Mouse (Mus musculus) neural tube, embryonic 11.5 days (tissue): ENCODE measurements at regions not wholly inside any gene's neighbourhood (a gene's known extent, or its start where the extent isn't known, plus 50 kb on each side); places are given as distances from the start of the nearest gene placed in this dataset.

Experiments
- ATAC-seq: fragments of 200-750 bp; cut with Nextera tagmentation; 2 replicates; pipeline ENCODE4 v1.8.0; 2017; ENCODE audit warnings: moderate number of reproducible peaks, mild to moderate bottlenecking, moderate TSS enrichment, moderate library complexity; ENCODE audit not compliant: insufficient read depth, low FRiP score, low TSS enrichment
- DNase-seq: peaks from one replicate; pipeline ENCODE4 v3.0.0-alpha.2; 2015; ENCODE audit warnings: low spot score
- H3K27ac ChIP-seq: fragments of 300-500 bp; sonication (generic); 2 replicates; pipeline ENCODE4 v1.5.1; 2014; ENCODE audit warnings: low read depth, mild to moderate bottlenecking, low read length
- H3K27me3 ChIP-seq: fragments of 300-500 bp; sonication (generic); 2 replicates; pipeline ENCODE4 v1.6.1; 2014; ENCODE audit warnings: mild to moderate bottlenecking, low read length, mixed read lengths; ENCODE audit not compliant: control insufficient read depth, insufficient read depth
- H3K36me3 ChIP-seq: fragments of 300-500 bp; sonication (generic); 2 replicates; pipeline ENCODE4 v1.6.1; 2014; ENCODE audit warnings: mild to moderate bottlenecking, low read length, moderate library complexity, mixed read lengths; ENCODE audit not compliant: control insufficient read depth, insufficient read depth
- H3K4me1 ChIP-seq: fragments of 300-500 bp; sonication (generic); 2 replicates; pipeline ENCODE4 v1.6.1; 2014; ENCODE audit warnings: low read length, mixed read lengths; ENCODE audit not compliant: control insufficient read depth, insufficient read depth
- H3K4me2 ChIP-seq: fragments of 300-500 bp; sonication (generic); 2 replicates; pipeline ENCODE4 v1.6.1; 2014; ENCODE audit warnings: low read depth, mild to moderate bottlenecking, moderate library complexity
- H3K4me3 ChIP-seq: fragments of 300-500 bp; sonication (generic); 2 replicates; pipeline ENCODE4 v1.5.1; 2014; ENCODE audit warnings: low read depth, low read length
- H3K9ac ChIP-seq: fragments of 300-500 bp; sonication (generic); 2 replicates; pipeline ENCODE4 v1.6.1; 2014; ENCODE audit warnings: mild to moderate bottlenecking, low read length
- H3K9me3 ChIP-seq: fragments of 300-500 bp; sonication (generic); 2 replicates; pipeline ENCODE4 v1.6.1; 2016; ENCODE audit warnings: low read length; ENCODE audit not compliant: control insufficient read depth
- WGBS: fragments of 180-500 bp; shearing (Covaris S2); extraction: QIAGEN DNeasy Blood & Tissue Kit; methylation state at CpG from one replicate; pipeline ENCODE4 v1.1.7; 2014; 5-methylcytosine and 5-hydroxymethylcytosine counted together

DNA sequence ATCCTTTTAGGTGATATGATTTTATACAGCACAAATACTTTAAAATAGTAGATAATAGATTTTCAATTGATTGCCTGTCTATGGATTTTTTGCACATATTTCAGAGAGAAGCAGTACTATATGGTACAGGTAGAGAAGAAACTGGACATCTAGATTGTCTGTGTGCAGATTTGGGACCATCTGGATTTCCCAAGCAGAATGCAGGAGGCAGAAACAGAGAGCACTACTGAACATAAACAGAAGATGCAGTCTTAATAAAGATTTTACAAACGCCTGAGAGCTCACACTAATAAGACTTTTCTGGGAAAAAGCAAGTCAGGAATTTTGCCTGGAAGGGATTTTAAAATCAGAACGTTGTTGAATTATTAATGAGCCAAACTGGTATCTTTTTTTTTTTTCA, 432.9 kb downstream of the Col11a1 start:
- DNase-seq (no peak), ATAC-seq (no peak)

DNA sequence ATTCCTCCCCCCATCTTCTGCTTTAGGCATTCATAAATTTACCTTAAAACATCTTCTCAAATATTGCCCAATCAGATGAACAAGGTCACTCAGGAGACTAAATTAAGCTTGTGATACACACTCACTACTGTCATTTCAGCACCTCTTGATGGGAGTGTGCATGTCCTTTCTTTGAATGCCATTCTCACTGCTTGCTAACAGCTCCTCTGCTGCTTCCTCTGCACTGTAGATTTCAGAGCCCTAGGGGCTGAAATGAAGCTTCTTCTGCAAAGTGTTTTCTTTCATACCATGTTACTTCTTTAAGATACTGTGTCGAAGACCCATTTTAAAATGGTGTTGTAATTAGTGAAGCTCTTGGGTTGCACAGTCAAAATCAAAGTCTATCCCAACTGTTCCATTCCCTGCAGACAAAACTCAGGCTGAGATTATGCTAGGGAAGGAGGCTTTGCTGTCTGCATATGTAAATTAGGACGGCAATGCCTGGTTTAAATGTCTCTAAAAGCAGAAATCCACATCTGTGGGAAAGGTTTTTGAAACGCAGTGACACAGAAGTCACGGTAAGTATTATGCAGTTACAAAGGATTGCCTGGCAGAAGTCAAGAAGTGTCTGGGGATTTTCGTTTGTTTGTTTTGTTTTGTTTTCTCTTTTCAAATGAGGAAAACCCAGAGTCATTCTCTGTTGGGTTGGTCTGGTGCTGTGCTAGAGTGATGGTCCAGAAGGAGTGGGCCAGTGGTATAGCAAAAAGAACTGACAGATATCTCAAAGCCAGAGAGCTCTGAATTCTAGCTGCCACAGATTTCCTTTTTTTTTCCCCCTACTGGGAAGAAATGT, 433.6 kb downstream of the Col11a1 start:
- DNase-seq, result no peak
- Histone ChIP-seq H3K27me3 (no peaks in the 10 kb centered on the region), H3K9ac (no peak overlapping the region), H3K27ac (no peak overlapping the region), H3K4me3 (no peak overlapping the region), H3K4me2 (no peak overlapping the region), H3K36me3 (no peaks in the 10 kb centered on the region), H3K9me3 (no peaks in the 10 kb centered on the region), H3K4me1 (no peaks in the 10 kb centered on the region)
- ATAC-seq, result no peak
- 67% methylated on average over 5 of the region's 5 CpGs for WGBS

More for the DNA sequence above, 432.9 kb downstream of the Col11a1 start:
- 63% methylated on average over 2 of the region's 2 CpGs for WGBS
- H3K4me1 ChIP-seq, result no peaks in the 10 kb centered on the region
- no peak overlapping the region for H3K27ac ChIP-seq
- H3K4me2 ChIP-seq, result no peak overlapping the region
- no peaks in the 10 kb centered on the region for H3K9me3 ChIP-seq
- H3K27me3 ChIP-seq, result no peaks in the 10 kb centered on the region
- H3K36me3 ChIP-seq, result no peaks in the 10 kb centered on the region
- no peak overlapping the region for H3K9ac ChIP-seq
- no peak overlapping the region for H3K4me3 ChIP-seq

DNA sequence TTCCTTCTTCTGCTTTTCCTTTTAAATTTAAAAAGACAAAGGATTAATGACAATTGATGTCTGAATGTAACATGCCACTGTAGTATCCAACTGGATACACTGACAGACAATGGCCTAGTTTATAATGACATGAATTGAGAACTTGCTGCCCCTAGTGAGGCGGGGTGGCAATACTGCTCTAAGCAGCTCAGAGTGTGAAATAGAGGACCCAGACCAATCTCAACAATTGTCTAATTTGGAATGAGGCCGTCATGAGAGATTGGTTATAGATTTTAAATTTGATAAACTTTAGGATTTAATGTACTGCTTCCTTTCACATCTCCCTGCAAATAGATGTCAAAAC, 434.2 kb downstream of the Col11a1 start:
- 74% methylated on average over 2 of the region's 2 CpGs for WGBS
- no peak overlapping the region for H3K4me2 ChIP-seq
- no peaks in the 10 kb centered on the region for H3K36me3 ChIP-seq
- H3K9me3 ChIP-seq, result no peaks in the 10 kb centered on the region
- no peak overlapping the region for H3K27ac ChIP-seq
- no peak overlapping the region for H3K9ac ChIP-seq
- no peak overlapping the region for H3K4me3 ChIP-seq
- no peak for DNase-seq
- no peaks in the 10 kb centered on the region for H3K4me1 ChIP-seq
- no peaks in the 10 kb centered on the region for H3K27me3 ChIP-seq
- no peak for ATAC-seq

DNA sequence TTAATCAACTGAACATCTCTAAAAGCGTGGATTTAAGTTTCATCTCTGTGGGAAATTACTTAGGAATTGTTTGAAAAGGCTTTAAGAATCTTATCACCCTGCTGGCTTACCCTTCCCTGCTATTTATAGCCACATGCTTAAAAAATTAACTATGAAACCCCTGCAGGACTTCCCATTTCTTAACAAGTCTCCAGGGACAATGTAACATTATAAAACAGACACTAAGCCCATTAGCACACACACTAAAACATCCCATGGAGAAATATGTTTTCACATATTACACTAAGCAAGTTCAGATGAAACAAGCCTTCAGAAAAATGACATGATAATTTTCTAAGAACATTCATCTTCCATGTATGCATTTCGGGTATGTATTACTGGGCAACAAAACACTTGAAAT, 420.0 kb upstream of the Olfm3 start:
- no peaks in the 10 kb centered on the region for H3K27me3 ChIP-seq
- DNase-seq, result no peak
- H3K9ac ChIP-seq, result no peak overlapping the region
- WGBS, result 73% methylated on average over 2 of the region's 2 CpGs
- H3K4me1 ChIP-seq, result no peaks in the 10 kb centered on the region
- H3K4me2 ChIP-seq, result no peak overlapping the region
- no peaks in the 10 kb centered on the region for H3K9me3 ChIP-seq
- ATAC-seq, result no peak
- no peak overlapping the region for H3K4me3 ChIP-seq
- H3K36me3 ChIP-seq, result no peaks in the 10 kb centered on the region
- no peak overlapping the region for H3K27ac ChIP-seq

DNA sequence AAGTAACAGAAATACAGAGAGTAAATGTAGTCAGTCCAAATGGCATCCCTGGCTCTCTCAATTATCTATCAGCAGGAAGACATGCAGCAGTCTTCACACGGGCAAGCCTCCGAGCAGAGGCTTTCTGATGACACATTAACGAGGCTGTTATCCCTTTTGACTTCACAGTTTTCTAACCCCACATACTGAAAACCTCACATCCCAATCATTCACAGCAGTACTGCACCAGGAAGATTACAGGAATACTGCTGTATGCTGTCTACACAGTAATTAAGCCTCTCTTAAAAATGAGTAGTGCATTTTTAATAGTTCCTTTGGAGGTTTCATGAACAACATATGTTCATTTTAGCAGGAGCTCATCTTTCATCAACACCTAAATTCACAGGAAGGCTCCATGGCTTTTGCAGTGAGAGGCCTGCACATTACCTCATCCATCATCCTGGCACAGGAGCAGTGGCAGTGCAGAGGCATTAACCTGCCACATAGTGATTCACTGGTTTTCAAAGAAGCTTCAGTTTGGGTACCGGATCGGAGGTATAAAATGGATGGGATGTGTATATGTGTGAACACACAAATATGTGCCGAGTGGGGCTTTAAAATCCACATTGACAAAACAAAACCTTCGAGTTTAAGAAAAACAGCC, 396.1 kb upstream of the Olfm3 start:
- Histone ChIP-seq H3K27me3 (no peaks in the 10 kb centered on the region), H3K4me2 (no peak overlapping the region), H3K4me1 (no peaks in the 10 kb centered on the region), H3K36me3 (no peaks in the 10 kb centered on the region), H3K4me3 (no peak overlapping the region), H3K9me3 (no peaks in the 10 kb centered on the region), H3K27ac (no peak overlapping the region), H3K9ac (no peak overlapping the region)
- DNase-seq (peak; percentile 11), ATAC-seq (peak; percentile 76)
- 45% methylated on average over 7 of the region's 7 CpGs for WGBS

DNA sequence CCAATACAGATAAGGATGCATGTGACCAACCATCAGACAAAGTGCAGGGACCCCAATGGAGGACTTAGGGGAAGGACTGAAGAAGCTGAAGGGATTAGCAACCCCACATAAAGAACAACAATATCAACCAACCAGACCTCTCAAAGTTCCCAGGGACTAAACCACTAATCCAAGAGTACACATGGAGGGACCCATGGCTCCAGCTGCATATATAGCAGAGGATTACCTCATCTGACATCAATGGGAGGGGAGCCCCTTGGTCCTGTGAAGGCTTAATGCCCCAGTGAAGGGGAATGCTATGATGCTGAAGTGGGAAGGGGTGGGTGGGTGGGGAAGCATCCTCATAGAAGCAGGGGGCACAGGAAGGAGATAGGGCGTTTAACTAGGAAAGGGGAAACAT, 388.6 kb upstream of the Olfm3 start:
- no peak overlapping the region for H3K4me3 ChIP-seq
- no peak overlapping the region for H3K4me2 ChIP-seq
- ATAC-seq (no peak), DNase-seq (no peak)
- 53% methylated on average over 1 of the region's 1 CpGs for WGBS
- H3K36me3 ChIP-seq, result no peaks in the 10 kb centered on the region
- no peaks in the 10 kb centered on the region for H3K9me3 ChIP-seq
- no peaks in the 10 kb centered on the region for H3K4me1 ChIP-seq
- no peaks in the 10 kb centered on the region for H3K27me3 ChIP-seq
- no peak overlapping the region for H3K27ac ChIP-seq
- no peak overlapping the region for H3K9ac ChIP-seq

DNA sequence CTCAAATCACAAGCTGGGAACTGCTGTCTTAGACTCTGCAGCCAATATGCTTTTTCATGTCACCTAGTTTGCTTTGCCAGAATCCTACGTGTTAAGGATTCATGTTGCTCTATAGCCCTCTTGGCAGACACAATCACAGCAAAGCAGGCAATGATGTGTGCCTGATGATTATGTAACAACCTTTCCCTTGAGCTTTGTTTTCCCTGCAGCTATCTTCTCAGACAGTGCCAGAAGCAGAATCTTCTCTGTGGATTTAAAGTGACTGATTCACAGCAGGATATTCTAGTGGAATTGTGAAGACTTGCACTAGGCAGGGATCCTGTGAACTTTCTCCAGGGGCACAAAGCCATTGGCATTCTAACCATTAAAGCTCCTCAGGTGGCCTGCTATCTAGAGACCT, 359.5 kb upstream of the Olfm3 start:
- no peak overlapping the region for H3K27ac ChIP-seq
- WGBS, result 82% methylated on average over 1 of the region's 1 CpGs
- no peaks in the 10 kb centered on the region for H3K9me3 ChIP-seq
- no peaks in the 10 kb centered on the region for H3K4me1 ChIP-seq
- no peak overlapping the region for H3K4me3 ChIP-seq
- H3K4me2 ChIP-seq, result no peak overlapping the region
- no peak overlapping the region for H3K9ac ChIP-seq
- ATAC-seq, result no peak
- H3K36me3 ChIP-seq, result no peaks in the 10 kb centered on the region
- DNase-seq, result no peak
- H3K27me3 ChIP-seq, result no peaks in the 10 kb centered on the region

DNA sequence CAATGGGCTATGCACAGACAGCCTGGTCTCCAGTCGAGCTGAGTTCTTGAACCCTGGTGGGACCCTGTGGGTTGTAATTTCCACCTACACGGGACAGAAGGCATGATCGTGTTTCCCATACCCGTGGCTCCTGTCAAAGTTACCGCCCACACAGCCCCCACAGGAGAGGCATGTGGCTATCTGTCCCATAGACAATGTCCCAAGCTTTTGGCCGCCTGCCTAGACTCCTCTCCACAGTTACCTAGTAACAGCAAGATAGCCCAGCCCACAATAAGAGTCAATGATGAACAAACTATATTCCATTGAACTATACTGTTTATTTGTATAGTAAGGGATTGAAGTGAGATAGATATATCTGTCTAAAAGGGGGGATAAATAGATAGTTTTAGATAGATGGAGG, 356.7 kb upstream of the Olfm3 start:
- Histone ChIP-seq H3K4me3 (no peak overlapping the region), H3K4me2 (no peak overlapping the region), H3K36me3 (no peaks in the 10 kb centered on the region), H3K4me1 (no peaks in the 10 kb centered on the region), H3K9me3 (no peaks in the 10 kb centered on the region), H3K27ac (no peak overlapping the region), H3K27me3 (no peaks in the 10 kb centered on the region), H3K9ac (no peak overlapping the region)
- ATAC-seq (no peak), DNase-seq (no peak)
- 83% methylated on average over 6 of the region's 6 CpGs for WGBS

DNA sequence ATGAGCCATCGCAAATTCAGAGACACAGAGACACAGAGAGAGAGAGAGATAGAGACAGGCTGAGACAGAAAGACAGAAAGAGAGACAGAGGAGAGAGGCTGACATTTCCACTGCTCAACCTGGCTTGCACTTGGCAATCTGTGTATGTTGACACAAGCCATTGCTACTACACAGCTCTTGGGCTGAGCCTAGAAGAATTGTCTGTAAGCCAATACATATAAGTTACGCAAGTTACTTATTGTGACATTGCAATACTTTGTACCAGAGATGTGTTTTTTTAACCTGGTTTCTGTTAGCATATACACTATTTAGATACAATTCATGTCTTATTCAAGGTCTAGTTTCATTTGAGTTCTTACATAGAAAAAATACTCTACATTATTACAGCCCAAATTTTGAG, 332.9 kb upstream of the Olfm3 start:
- Histone ChIP-seq H3K27ac (no peak overlapping the region), H3K36me3 (no peaks in the 10 kb centered on the region), H3K9ac (no peak overlapping the region), H3K4me2 (no peak overlapping the region), H3K4me1 (no peaks in the 10 kb centered on the region), H3K4me3 (no peak overlapping the region), H3K27me3 (no peaks in the 10 kb centered on the region), H3K9me3 (no peaks in the 10 kb centered on the region)
- DNase-seq, result no peak
- 87% methylated on average over 2 of the region's 2 CpGs for WGBS
- no peak for ATAC-seq
